Mouse (Mus musculus): ENCODE measurements around the gene Dusp8.

Dusp8 gene

DNA sequence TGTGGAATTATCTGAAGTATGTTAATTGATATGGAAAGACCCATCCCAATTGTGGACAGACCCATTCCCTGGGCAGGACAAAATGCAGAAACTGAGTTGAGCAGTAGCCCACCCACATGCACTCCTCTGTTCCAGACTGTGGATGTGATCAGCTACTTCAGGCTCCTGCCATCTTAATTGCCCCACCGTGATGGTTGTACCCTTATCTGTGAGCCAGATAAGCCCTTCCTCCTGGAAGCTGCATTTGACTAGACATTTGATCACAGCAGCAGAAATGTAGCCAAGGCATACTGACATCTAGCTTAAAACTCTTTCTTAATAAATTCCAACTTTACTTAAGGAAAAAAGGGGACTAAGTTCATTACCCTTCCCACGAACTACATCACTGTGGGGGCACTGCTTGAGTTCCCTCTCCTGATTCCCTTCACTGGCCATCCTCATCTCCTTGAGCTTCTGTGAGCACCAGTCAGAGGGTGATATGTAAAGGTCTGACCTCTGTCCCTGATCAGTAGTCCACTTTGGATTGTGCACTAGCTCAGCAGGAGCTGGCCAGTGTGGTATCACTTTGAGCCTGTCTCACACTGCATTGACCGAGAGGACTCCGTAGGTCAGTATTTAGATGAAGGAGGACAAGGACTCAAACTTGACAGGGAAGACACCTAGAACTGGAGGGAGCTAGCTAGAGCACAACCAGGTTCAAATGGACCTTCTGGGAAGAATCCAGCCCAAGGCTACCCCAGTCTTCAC lies 9.3 kb downstream of the Dusp8 start:
- no peak for DNase-seq (ENCODE audit: extremely low read depth, insufficient read length, low spot score)

GRCm38 (mm10) chr7:142084820-142085219 lies 10.8 kb downstream of the Dusp8 start:
- DNase-seq (ENCODE audit: extremely low read depth, insufficient read length, low spot score): peak; percentile 87

- no peak for DNase-seq (ENCODE audit: extremely low read depth, insufficient read length, low spot score)
Measured at GRCm38 (mm10) chr7:142084395-142084794, 11.2 kb downstream of the Dusp8 start.

- peak; percentile 86 for DNase-seq (ENCODE audit: extremely low read depth, insufficient read length, low spot score)
Measured at GRCm38 (mm10) chr7:142083588-142084317, 11.9 kb downstream of the Dusp8 start.

- DNase-seq (ENCODE audit: extremely low read depth, insufficient read length, low spot score): no peak
Measured at GRCm38 (mm10) chr7:142082607-142083006, 13.0 kb downstream of the Dusp8 start.

GRCm38 (mm10) chr7:142082179-142082578 lies 13.5 kb downstream of the Dusp8 start:
- no peak for DNase-seq (ENCODE audit: extremely low read depth, insufficient read length, low spot score)

- DNase-seq (ENCODE audit: extremely low read depth, insufficient read length, low spot score): no peak
Measured at GRCm38 (mm10) chr7:142081736-142082135, 13.9 kb downstream of the Dusp8 start.

- no peak for DNase-seq (ENCODE audit: extremely low read depth, insufficient read length, low spot score)
Measured at GRCm38 (mm10) chr7:142080876-142081275, 14.8 kb downstream of the Dusp8 start.

- DNase-seq (ENCODE audit: extremely low read depth, insufficient read length, low spot score): no peak
Measured at GRCm38 (mm10) chr7:142079365-142079764, 16.3 kb downstream of the Dusp8 start.

- no peak for DNase-seq (ENCODE audit: extremely low read depth, insufficient read length, low spot score)
Measured at GRCm38 (mm10) chr7:142077138-142077537, 18.5 kb downstream of the Dusp8 start.

GRCm38 (mm10) chr7:142074146-142074886 lies 21.3 kb downstream of the Dusp8 start:
- no peak for DNase-seq (ENCODE audit: extremely low read depth, insufficient read length, low spot score)

- DNase-seq (ENCODE audit: extremely low read depth, insufficient read length, low spot score): no peak
Measured at GRCm38 (mm10) chr7:142071717-142072116, 23.9 kb downstream of the Dusp8 start.

DNA sequence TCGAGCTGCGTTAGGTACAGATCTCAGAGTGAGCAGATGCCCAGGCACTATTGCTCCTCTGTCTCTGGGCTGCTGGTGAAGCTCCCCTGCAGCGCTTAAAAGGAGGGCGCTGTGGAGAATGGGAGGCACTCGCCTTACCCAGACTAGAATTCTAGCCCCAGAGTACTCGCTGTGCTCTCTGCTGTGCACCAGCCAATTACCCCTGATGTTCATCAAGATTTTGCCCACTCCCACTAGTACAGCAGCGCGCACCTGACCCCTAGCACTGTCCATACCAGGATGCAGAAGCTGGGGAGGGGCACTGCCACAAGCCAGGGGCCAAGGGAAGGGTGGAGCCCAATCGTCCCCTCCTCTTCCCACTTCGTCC lies 24.4 kb downstream of the Dusp8 start:
- DNase-seq (ENCODE audit: extremely low read depth, insufficient read length, low spot score): no peak

GRCm38 (mm10) chr7:142070458-142071211 lies 25.0 kb downstream of the Dusp8 start:
- DNase-seq (ENCODE audit: extremely low read depth, insufficient read length, low spot score): peak; percentile 38

- DNase-seq (ENCODE audit: extremely low read depth, insufficient read length, low spot score): no peak
Measured at GRCm38 (mm10) chr7:142068429-142068828, 27.2 kb downstream of the Dusp8 start.

- DNase-seq (ENCODE audit: extremely low read depth, insufficient read length, low spot score): peak; percentile 82
Measured at GRCm38 (mm10) chr7:142060931-142061565, 34.6 kb downstream of the Dusp8 start, which contains the start of gene Mob2. TSS of gene Mob2 (minus strand) at chr7:142061065.

DNA sequence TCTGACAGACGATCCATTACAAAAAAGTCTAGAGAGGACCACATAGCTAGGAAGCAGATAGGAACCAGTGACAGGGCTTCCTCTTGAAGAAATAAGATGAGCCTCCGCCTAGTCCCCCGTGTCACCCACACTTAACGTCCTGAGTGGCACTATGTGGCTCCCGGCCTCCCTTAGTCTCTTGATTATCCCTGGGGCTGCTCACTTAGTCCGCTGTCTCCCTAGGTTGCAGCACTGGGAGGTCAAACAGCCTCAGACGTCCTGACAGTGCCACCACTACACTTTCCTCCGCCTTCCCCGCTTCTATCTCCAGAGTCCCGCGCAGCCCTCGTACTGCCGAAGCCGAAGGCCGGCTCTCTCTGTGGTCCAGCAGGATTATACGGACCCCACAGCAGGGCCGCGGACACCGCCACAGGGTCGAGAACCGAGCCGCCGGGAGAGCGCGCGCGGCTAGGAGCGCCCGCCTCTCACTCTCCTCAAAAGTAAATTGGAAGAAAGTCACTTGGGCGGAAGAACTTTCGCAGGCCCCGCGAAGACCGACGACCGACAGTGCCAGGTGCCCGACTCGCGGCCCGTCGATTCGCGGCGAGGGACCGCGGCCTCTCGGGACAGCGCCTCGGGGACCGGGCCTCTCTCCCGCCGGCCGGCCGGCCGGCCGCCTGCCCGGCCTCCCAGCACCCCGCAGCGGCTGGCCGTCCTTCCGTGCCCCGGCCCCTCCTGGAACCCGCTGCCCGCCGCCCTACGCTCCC lies 35.3 kb downstream of the Dusp8 start:
- no peak for DNase-seq (ENCODE audit: extremely low read depth, insufficient read length, low spot score)

- DNase-seq (ENCODE audit: extremely low read depth, insufficient read length, low spot score): no peak
Measured at GRCm38 (mm10) chr7:142059024-142059423, 36.6 kb downstream of the Dusp8 start.

DNA sequence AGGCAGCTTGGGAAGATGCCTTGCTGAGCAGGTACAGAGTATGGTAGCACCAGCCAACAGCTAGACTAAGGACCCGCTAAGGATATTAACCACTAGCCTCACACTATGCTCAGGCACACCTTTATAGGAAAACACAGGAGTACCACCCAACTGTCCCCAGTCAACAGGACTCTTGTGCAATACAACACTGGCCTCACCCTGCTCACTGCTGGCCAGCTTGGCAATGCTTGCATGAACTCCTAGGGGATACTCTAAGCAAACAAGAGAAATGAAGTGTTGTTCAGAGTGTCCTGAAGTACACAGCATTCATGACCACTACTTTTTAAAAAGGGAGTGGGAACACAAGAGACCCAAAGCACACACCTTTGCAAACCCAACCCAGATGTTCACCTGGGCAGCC lies 38.5 kb downstream of the Dusp8 start:
- no peak for DNase-seq (ENCODE audit: extremely low read depth, insufficient read length, low spot score)

Data from 3134 (cell line).